Mouse (Mus musculus) midbrain, postnatal 0 days (tissue): ENCODE data around the gene Vmn1r125. TPM values are rescaled to one million over a fixed set of nuclear protein-coding genes. Genes with fewer than 3 reads are reported as not detected.
"Not testable (repeated sequence)": the region's sequence is repeated elsewhere in the genome, so short reads cannot be mapped to it uniquely, and the experiment has no call there.

Experiments
- ATAC-seq: fragments of 200-750 bp; cut with Nextera tagmentation; 2 replicates; pipeline ENCODE4 v1.8.0; 2017; ENCODE audit warnings: moderate number of reproducible peaks, mild to moderate bottlenecking, moderate TSS enrichment, moderate library complexity; ENCODE audit not compliant: low FRiP score
- DNase-seq: peaks from one replicate; pipeline ENCODE4 v3.0.0-alpha.2; 2015; ENCODE audit warnings: low spot score
- H3K27ac ChIP-seq: fragments of 300-500 bp; sonication (generic); 2 replicates; pipeline ENCODE4 v1.5.1; 2014; ENCODE audit warnings: low read depth, mild to moderate bottlenecking, low read length, mixed read lengths
- H3K27me3 ChIP-seq: fragments of 300-500 bp; sonication (generic); 2 replicates; pipeline ENCODE4 v1.6.1; 2014; ENCODE audit warnings: low read length, control low read depth, mixed read lengths; ENCODE audit not compliant: insufficient read depth
- H3K36me3 ChIP-seq: fragments of 300-500 bp; sonication (generic); 2 replicates; pipeline ENCODE4 v1.6.1; 2014; ENCODE audit warnings: low read length, control low read depth, mixed read lengths; ENCODE audit not compliant: insufficient read depth
- H3K4me1 ChIP-seq: fragments of 300-500 bp; sonication (generic); 2 replicates; pipeline ENCODE4 v1.6.1; 2014; ENCODE audit warnings: mild to moderate bottlenecking, control low read depth, antibody characterized with exemption, low read length, mixed read lengths; ENCODE audit not compliant: insufficient read depth
- H3K4me2 ChIP-seq: fragments of 300-500 bp; sonication (generic); 2 replicates; pipeline ENCODE4 v1.6.1; 2014; ENCODE audit warnings: low read depth, mild to moderate bottlenecking, low read length, mixed read lengths; ENCODE audit not compliant: poor library complexity, severe bottlenecking
- H3K4me3 ChIP-seq: fragments of 300-500 bp; sonication (generic); 2 replicates; pipeline ENCODE4 v1.5.1; 2014; ENCODE audit warnings: low read depth, mild to moderate bottlenecking, low read length, moderate library complexity
- H3K9ac ChIP-seq: fragments of 300-500 bp; sonication (generic); replicated peaks from 2 replicates; pipeline ENCODE4 v1.6.1; 2014; ENCODE audit warnings: mild to moderate bottlenecking, low read length, moderate library complexity, mixed read lengths; ENCODE audit not compliant: poor library complexity, severe bottlenecking
- H3K9me3 ChIP-seq: fragments of 300-500 bp; sonication (generic); 2 replicates; pipeline ENCODE4 v1.6.1; 2016; ENCODE audit warnings: low read length, control low read depth
- WGBS: fragments of 180-500 bp; shearing (Covaris S2); extraction: QIAGEN DNeasy Blood & Tissue Kit; methylation state at CpG from one replicate; pipeline ENCODE4 v1.1.7; 2014; 5-methylcytosine and 5-hydroxymethylcytosine counted together
- polyA plus RNA-seq: library from polyadenylated mRNA; unstranded; fragments of >200 nt; fragmentation: Nextera tagmentation; extraction: Ambion mirVana; gene quantifications from 2 replicates; pipeline ENCODE4 v1.2.1, GENCODE M21; 2015
- total RNA-seq: library from RNA; depleted of rRNA; stranded (reverse); fragments of >200 nt; gene quantifications from 2 replicates; pipeline ENCODE4 v1.2.3, GENCODE M21; 2014; rRNA removed

Vmn1r125 gene
- not detected in 2 replicates for total RNA-seq
- polyA plus RNA-seq = not detected in 2 replicates

GRCm38 (mm10) chr7:21271879-21272278, at the start of gene Vmn1r125:
Gene Vmn1r125, plus strand, starts transcription at chr7:21272179.
- H3K9ac ChIP-seq, DNase-seq, H3K27me3 ChIP-seq, H3K4me1 ChIP-seq, H3K4me2 ChIP-seq, H3K27ac ChIP-seq, H3K9me3 ChIP-seq, ATAC-seq, H3K4me3 ChIP-seq, H3K36me3 ChIP-seq: not testable (repeated sequence)
- 65% methylated on average over 3 of the region's 3 CpGs for WGBS

GRCm38 (mm10) chr7:21260517-21260916, 11.5 kb upstream of the Vmn1r125 start, which contains the start of gene Vmn1r124:
Gene Vmn1r124, minus strand, starts transcription at chr7:21260617.
- not testable (repeated sequence) for H3K4me1 ChIP-seq, H3K4me3 ChIP-seq, H3K4me2 ChIP-seq, ATAC-seq, H3K9me3 ChIP-seq, H3K9ac ChIP-seq, DNase-seq, H3K27ac ChIP-seq, H3K36me3 ChIP-seq, H3K27me3 ChIP-seq
- 64% methylated on average over 4 of the region's 4 CpGs for whole genome bisulfite sequencing

- H3K4me2 ChIP-seq, DNase-seq: not testable (repeated sequence)
- WGBS = no CpG with 5 or more reads among the region's 5 CpGs
Measured at GRCm38 (mm10) chr7:21301367-21301766, 29.4 kb downstream of the Vmn1r125 start, which contains the start of gene Vmn1r126. Gene Vmn1r126, minus strand, starts transcription at chr7:21301467.

GRCm38 (mm10) chr7:21319761-21320160, 47.8 kb downstream of the Vmn1r125 start, which contains the start of gene Vmn1r127:
Gene Vmn1r127, minus strand, starts transcription at chr7:21319861.
- not testable (repeated sequence) for H3K4me3 ChIP-seq, H3K9me3 ChIP-seq, H3K9ac ChIP-seq, H3K27me3 ChIP-seq, H3K4me1 ChIP-seq, H3K36me3 ChIP-seq, DNase-seq, ATAC-seq, H3K4me2 ChIP-seq, H3K27ac ChIP-seq
- no CpG with 5 or more reads among the region's 3 CpGs for WGBS

More at GRCm38 (mm10) chr7:21301367-21301766, 29.4 kb downstream of the Vmn1r125 start, which contains the start of gene Vmn1r126:
- not testable (repeated sequence) for H3K9me3 ChIP-seq, H3K36me3 ChIP-seq, H3K4me3 ChIP-seq, ATAC-seq, H3K27me3 ChIP-seq, H3K9ac ChIP-seq, H3K27ac ChIP-seq, H3K4me1 ChIP-seq

Other genes with a start within 250 kb of the Vmn1r125 start
- not detected in 2 replicates for gene Vmn1r120, start 218.4 kb upstream of the Vmn1r125 start, total RNA-seq
- not detected in 2 replicates for gene Vmn1r120, start 218.4 kb upstream of the Vmn1r125 start, polyA plus RNA-seq
- gene Vmn1r121, start 173.7 kb upstream of the Vmn1r125 start, total RNA-seq = not detected in 2 replicates
- not detected in 2 replicates for gene Vmn1r121, start 173.7 kb upstream of the Vmn1r125 start, polyA plus RNA-seq
- gene Vmn1r122, start 138.1 kb upstream of the Vmn1r125 start, total RNA-seq = not detected in 2 replicates
- gene Vmn1r122, start 138.1 kb upstream of the Vmn1r125 start, polyA plus RNA-seq = not detected in 2 replicates
- not detected in 2 replicates for gene Vmn1r123, start 110.0 kb upstream of the Vmn1r125 start, total RNA-seq
- gene Vmn1r123, start 110.0 kb upstream of the Vmn1r125 start, polyA plus RNA-seq = not detected in 2 replicates
- gene Gm5157, start 81.8 kb upstream of the Vmn1r125 start, total RNA-seq = not detected in 2 replicates
- not detected in 2 replicates for gene Gm5157, start 81.8 kb upstream of the Vmn1r125 start, polyA plus RNA-seq
- not detected in 2 replicates for gene Vmn1r124, start 11.6 kb upstream of the Vmn1r125 start, total RNA-seq
- not detected in 2 replicates for gene Vmn1r124, start 11.6 kb upstream of the Vmn1r125 start, polyA plus RNA-seq
- gene Vmn1r126, start 29.3 kb downstream of the Vmn1r125 start, total RNA-seq = not detected in 2 replicates
- gene Vmn1r126, start 29.3 kb downstream of the Vmn1r125 start, polyA plus RNA-seq = not detected in 2 replicates
- not detected in 2 replicates for gene Vmn1r127, start 47.7 kb downstream of the Vmn1r125 start, total RNA-seq
- gene Vmn1r127, start 47.7 kb downstream of the Vmn1r125 start, polyA plus RNA-seq = not detected in 2 replicates
- gene Vmn1r128, start 77.2 kb downstream of the Vmn1r125 start, total RNA-seq = not detected in 2 replicates
- gene Vmn1r128, start 77.2 kb downstream of the Vmn1r125 start, polyA plus RNA-seq = not detected in 2 replicates
- gene Vmn1r129, start 89.1 kb downstream of the Vmn1r125 start, total RNA-seq = not detected in 2 replicates
- gene Vmn1r129, start 89.1 kb downstream of the Vmn1r125 start, polyA plus RNA-seq = not detected in 2 replicates
- not detected in 2 replicates for gene Gm6882, start 160.6 kb downstream of the Vmn1r125 start, total RNA-seq
- gene Gm6882, start 160.6 kb downstream of the Vmn1r125 start, polyA plus RNA-seq = not detected in 2 replicates
- gene Vmn1r130, start 239.6 kb downstream of the Vmn1r125 start, total RNA-seq = not detected in 2 replicates
- gene Vmn1r130, start 239.6 kb downstream of the Vmn1r125 start, polyA plus RNA-seq = not detected in 2 replicates